Mouse (Mus musculus): ENCODE data around the gene Gm21117. TPM values are rescaled to one million over a fixed set of nuclear protein-coding genes. Genes with fewer than 3 reads are reported as not detected.
"Not testable (repeated sequence)": the region's sequence is repeated elsewhere in the genome, so short reads cannot be mapped to it uniquely, and the experiment has no call there.

Gene Gm21117
- total RNA-seq (2022) = not detected

GRCm38 (mm10) chrY:51124920-51125319, at the start of gene Gm21117:
TSS of gene Gm21117 (plus strand) at chrY:51125220.
- not testable (repeated sequence) for DNase-seq (ENCODE audit: low spot score in 2 of 2)
